Mouse (Mus musculus) retina, postnatal 1 day (tissue): ENCODE measurements around the gene Cpa5.

Source experiments
- DNase-seq: peaks from one replicate; pipeline ENCODE4 v3.0.0-alpha.2; 2012

Gene Cpa5

DNA sequence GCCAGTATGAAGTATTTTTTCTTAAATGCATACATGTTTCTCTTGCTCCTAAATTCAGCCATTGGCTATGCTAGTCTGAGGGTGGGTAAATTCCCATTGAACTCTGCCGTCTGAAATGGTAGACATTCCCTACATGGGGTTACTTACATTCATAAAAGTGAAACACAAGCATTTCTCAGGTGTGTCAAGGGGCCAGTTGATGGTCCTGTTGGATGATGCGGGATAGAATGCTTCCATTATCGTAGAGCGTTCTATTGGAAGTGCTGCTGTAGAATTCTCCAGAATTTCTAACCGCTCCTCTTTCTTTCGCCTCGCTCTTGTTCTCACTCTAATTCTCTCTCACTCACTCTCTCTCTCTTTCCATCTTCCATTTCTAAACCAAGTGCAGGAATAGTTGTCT is at the start of gene Cpa5:
TSS of gene Cpa5 (plus strand) at position 301 of the 400 bp plus-strand sequence.
- no peak for DNase-seq

GRCm38 (mm10) chr6:30562132-30562531 is 48.7 kb upstream of the Cpa5 start:
- no peak for DNase-seq

- no peak for DNase-seq
Observed at GRCm38 (mm10) chr6:30563575-30563974, 47.2 kb upstream of the Cpa5 start.

GRCm38 (mm10) chr6:30564051-30564450 is 46.8 kb upstream of the Cpa5 start:
- DNase-seq: no peak

DNA sequence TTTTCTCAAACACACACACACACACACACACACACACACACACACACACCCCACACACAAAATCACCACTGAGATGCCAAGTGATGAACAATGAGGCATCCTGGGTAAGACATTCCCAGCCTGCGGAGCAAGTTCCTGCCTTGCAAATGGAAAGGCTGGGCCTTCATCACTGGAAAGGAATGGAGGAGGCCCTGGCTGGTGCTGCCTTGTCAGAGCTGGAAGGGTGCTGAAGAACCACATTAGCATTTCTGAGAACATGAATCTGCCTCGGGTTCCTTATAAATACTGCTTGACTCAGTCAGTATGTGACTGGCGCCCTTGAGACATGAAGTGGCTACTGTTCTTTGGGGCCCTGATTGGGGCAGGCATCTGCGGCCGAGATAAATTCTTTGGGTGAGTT is 42.7 kb upstream of the Cpa5 start, which contains the start of gene Cpa4:
TSS of gene Cpa4 (plus strand) at position 301 of the 400 bp plus-strand sequence.
- no peak for DNase-seq

- DNase-seq: no peak
Observed at GRCm38 (mm10) chr6:30569331-30569730, 41.5 kb upstream of the Cpa5 start.

DNA sequence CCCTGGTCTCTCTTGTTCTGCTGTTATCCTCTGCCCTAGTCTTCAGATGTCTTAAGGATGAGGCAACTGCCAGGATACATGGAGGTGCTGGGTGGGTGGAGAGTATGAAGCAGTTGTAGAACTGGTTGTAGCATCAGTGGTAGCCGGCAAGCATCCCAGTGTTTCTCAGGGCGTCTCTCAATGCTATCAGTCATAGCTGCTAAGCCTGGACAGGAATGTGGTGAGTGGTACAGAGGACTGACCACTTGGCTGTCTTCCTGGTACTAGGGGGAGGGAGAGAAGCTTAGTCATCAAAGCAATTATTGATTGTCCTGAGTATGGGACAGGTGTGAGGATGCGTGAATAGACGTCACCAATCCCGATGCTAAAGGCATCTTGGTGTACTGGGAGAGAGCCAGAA is 40.8 kb upstream of the Cpa5 start:
- DNase-seq: no peak

DNA sequence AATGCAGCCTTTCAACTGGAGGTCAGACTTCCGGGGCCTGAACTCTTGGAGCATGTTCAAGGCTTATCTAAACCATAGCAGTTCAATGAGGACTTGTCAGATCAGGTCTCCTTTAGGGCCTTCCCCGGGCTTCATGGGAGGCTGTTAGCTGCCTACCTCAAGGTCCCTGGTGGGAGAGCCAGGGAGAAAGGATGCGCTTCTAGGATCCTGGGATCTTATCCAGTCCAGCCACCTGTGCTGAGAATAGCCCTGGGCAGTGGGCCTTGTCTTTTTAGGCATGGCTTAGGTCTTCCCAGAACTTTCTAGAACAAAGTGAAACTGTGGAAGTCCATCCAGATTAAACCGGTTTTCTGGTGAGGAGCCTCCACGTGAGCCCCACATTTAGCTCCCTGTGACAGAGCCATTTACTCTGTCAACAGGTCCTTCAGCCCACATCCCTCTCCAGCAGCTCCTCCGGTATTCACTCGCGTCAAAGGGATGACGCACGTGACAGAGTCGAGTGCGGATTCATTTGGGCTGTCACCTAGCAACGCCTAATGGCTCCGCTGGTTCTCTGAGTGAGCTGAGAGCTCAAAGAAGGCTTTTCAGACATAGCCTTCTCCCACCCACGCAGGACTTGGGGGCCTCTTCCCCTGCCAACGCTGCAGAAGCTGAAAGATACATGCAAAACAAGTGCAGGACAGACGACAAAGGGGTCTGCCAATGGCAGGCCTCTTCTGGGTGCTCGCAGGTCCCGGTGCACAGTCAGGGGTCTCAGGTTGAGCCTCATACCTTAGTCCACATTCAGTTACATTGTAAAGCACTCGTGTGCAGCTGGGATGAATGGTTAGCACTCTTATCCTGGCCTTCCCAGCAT is 38.1 kb upstream of the Cpa5 start:
- DNase-seq: peak; percentile 79

GRCm38 (mm10) chr6:30573380-30573779 is 37.4 kb upstream of the Cpa5 start:
- no peak for DNase-seq

- no peak for DNase-seq
Observed at GRCm38 (mm10) chr6:30574945-30575344, 35.9 kb upstream of the Cpa5 start.

DNA sequence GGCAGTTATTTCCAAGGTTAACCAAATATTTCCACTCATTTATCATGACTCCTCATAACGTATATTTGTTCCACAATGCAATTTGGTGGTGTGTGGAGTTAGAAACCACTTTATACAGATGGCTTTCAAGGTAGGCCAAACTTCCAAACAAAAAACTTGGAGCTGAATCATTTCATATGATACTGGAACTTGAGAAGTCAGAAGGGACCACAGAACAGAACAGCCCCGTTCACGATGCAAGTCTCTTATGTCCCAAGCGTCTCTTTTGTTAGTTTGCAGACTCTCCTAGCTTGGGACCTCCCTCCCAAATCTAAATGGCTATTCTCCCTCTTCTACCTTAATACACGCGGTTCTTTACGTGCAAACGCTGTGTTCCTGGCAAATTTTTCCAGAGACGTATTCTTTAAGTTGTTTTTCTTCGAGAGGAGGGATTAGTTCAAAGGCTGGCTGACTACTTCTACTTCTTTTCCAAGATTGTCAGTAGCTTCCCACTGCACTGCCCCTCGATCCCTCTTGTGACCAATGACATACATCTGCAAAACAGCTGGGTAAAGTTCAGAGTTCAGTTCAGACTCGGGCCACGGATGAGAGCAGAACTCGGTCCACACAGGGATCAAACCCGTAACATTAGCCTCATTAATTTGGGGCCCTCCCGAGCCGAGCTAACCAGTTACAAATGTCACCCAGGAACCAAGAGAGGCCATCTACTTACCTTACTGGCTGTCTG is 34.2 kb upstream of the Cpa5 start:
- DNase-seq: no peak

DNA sequence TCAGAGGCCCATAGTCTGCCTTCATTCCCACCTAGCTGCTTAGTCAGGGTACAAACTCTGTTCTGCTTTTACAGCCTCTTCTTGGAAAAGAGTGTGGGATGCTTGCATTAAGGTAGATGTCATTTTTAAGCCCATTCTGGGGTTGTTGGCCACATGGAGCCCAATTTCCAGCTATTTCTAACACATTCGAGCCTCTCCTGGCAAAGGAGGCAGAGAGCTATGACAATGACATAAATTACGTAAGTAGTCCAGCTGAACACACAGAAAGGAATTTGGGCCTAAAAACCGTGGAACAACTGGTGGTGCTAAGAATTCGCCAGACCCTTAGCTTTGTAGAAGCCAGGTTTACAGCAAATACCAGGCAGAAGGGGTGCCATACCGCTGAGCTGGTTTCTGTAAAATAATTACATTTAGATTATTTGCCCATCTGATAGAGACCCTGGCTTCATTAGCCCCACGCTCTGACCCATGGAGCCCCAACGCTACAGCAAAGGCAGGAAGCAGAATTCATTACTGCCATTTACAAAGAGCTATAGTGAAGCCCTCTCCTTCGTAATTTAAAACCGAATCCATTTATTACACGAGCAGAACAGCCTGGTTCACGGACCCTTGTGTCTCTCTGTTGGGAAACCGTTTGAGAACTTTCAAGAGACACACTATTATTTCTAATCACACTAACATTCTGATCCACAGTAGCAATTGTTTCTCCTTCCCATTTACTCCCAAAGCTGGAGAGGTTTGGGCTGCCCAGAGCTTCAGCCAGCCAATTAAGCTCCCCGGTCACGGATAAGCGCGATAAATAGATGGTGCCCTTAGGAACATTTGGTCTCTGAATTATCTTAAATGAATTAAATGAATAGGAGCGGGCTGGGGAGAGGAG is 30.6 kb upstream of the Cpa5 start:
- DNase-seq: no peak

DNA sequence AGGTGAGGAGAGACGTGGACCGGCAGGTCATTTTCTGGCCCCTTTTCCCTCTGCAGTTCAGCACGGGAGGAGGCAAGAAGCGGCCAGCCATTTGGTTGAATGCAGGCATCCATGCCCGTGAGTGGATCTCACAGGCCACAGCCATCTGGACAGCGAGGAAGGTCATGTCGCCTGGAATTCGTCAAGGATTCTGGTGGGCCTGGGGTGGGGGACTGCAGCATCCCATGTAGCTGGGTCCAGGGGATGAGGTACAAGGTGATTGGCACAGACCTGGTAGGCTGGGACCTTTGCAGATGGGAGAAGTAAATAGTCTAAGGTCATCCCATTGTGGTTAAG is 30.0 kb upstream of the Cpa5 start:
- DNase-seq: no peak

DNA sequence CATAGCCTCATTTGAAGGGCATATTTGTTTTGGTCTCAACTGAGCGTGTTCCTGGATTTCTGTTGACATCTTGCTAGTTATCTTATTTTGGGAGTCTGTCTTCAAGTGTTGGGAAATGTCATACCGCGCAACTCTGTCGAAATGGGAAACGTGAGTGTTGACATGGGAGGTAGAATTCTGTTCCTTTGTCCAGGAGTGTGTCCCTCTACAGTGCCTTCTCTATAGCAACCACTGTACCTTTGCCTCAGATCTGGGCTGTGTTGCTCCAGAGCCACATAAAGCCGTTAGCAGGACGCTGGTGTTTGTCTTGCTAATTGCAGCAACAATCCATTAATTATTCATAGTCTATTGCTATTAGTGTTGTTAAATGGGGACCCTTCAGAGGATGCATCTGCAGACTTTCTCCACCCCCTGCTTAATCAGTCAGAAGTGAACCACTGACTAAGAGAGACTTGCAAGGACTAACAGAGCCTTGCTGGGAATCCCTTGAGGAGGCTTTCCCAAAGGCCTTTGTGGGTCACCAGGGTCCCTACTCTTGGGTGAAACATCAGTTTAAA is 23.8 kb upstream of the Cpa5 start:
- peak; percentile 33 for DNase-seq

DNA sequence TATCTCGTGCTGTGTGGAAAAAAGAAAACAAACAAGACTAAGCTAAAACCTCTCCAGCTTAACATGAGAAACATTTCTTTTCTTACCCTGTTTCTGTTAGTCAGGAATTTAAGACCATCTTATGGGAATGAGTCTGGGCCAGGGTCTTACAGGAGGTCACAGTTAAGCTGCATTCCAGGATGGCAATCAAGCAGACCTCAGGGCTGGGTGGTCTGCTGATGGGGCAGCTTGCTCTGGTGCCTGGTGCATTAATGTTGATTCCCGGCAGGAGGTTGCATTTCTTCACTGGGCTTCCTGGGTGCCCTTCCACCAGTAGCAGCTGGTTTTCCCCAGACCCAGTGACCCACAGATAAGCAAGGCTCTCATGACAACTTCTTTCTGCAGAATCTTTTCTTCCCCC is 21.0 kb upstream of the Cpa5 start:
- DNase-seq: no peak

GRCm38 (mm10) chr6:30591851-30592404 is 18.9 kb upstream of the Cpa5 start:
- no peak for DNase-seq

DNA sequence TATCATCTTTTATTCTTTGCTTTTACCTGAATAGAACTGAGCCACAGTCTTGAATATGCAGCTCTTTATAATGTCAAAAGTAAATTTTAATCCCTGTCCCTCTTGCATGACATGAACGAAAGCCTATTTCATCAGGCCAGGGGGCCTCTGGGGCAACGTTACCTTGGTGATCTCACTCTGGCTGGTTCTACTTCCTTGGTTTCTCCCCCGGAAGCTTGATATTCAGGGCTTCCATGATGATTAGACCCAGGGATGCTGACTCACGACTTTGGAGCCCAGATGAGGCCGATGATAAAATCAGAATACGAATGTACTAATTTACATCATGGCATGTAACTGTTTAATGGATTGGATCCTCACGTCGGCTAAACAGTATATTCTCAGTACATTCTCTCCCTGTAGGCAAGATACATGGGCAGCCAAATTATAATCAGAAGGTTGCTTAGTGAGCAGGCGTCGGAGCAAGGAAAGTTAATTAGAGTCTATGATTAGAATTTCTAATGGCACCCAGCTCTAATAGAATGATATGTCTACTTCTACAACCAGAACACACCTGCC is 18.3 kb upstream of the Cpa5 start:
- no peak for DNase-seq

DNA sequence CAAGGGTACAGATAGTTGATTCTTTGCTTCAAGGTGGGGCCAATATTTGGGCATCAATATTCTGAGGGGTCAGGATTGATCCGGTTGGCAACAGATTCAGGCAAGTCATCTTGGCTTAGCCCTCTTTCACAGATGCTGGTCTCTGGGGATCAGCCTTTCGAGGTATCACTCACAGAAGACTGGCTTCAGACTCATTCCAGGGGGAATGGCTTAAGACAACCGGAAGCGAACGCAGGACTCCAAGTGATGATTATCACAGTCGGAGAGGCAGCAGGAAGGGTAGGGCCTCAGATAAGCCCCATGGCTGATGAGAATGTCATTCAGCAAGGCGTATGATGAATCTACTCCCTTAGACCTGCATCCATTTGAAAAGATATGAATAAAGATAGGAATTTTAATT is 16.4 kb upstream of the Cpa5 start:
- DNase-seq: no peak

GRCm38 (mm10) chr6:30596230-30596898 is 14.4 kb upstream of the Cpa5 start:
- no peak for DNase-seq

DNA sequence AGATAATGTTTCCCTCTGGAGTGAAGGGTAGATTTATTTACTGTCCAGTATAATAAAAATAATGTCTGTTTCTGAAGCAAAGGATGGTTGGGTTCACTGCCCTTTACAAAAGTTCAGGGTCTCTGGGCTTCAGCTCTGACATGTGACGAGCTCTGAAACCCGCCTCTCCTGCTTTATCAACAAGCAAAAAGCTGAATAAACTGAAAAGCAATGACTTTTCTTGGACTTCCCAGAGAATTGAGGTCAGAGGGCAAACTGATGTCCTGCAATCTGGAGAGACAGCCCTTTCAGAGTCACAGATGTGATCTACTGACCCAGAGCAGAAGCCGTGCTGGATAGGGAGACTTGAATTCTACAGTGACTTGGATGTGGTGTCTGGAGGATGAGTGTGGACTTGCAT is 10.8 kb upstream of the Cpa5 start:
- no peak for DNase-seq

DNA sequence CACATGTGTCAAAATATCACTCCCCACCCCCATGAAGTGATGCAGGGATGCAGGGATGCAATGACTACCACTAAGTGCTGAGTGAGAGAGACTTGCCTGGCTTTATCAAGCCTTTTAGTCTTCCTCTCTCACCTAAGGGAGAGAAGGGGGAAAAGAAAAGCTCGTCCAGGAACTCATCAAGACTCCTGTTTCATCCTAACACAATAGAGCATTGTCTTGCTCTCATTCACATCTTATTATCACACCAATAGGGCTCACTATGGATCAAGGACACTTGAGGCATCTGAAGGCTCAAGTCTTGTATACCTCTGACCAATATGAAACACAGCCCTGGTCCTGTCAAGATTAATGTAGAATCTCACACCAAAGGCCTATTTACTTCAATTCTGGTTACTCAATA is 9.8 kb upstream of the Cpa5 start:
- DNase-seq: no peak

GRCm38 (mm10) chr6:30604342-30604867 is 6.4 kb upstream of the Cpa5 start:
- DNase-seq: no peak
